Mouse (Mus musculus): ENCODE data around the gene Cdkal1. TPM values are rescaled to one million over a fixed set of nuclear protein-coding genes. Genes with fewer than 3 reads are reported as not detected.

Cdkal1 gene
- polyA plus RNA-seq, 1 experiment from 2014 or later = 35.4 TPM

DNA sequence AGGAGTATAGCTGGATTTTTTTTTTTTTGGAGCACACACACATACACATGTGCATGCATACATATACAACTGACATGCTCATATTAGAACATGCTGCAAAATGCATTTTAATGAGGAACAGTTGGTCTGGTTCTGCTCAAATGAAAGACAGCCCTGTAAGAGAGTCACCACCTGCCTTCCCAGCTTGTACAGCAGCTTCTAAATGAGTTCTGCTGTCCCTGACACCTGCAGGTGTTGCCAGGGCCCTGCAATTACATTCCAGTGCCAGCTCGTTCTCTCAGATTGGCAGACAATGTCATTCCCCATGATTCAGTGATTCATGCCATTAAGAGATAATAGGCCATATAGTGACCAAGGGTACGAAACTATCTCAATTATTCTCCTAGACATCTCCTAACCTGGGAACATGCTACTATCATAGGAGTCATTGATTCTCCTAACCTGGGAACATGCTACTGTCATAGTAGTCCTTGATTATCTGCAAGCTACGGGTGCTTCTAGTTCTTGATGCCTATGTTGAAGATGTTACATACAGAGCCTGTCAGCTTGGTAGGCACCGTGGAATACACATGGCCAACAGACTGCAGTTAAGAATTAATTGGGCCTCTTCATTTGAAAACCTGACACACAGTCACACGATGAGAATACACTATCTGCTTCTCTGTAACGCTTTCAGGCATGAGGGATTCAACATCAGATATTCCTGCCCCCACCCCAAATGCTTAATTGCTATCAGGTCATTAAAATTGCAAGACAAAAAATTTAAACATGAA lies 522.6 kb downstream of the Cdkal1 start:
- Histone ChIP-seq H3K36me3 (ENCODE audit: insufficient read depth) (peaks cover 3% of the 10 kb centered on the region; the same call in 1 of the 2 replicates), H3K4me2 (no peak overlapping the region), H3K9ac (no peak overlapping the region), H3K27me3 (ENCODE audit: insufficient read depth, low read length) (no peaks in the 10 kb centered on the region), H3K4me1 (ENCODE audit: insufficient read depth) (no peaks in the 10 kb centered on the region), H3K4me3 (ENCODE audit: low read depth, low read length) (no peak overlapping the region), H3K9me3 (ENCODE audit: low read depth, low read length) (no peaks in the 10 kb centered on the region), H3K27ac (ENCODE audit: low read depth) (no peak overlapping the region)
- no peak for DNase-seq
- ATAC-seq (ENCODE audit: insufficient read depth) = no peak
- 85% methylated on average over 6 of the region's 6 CpGs for WGBS
- TF ChIP-seq CTCF (IDR thresholded peaks at IDR 0.05; ENCODE audit: low read depth) = no peak

DNA sequence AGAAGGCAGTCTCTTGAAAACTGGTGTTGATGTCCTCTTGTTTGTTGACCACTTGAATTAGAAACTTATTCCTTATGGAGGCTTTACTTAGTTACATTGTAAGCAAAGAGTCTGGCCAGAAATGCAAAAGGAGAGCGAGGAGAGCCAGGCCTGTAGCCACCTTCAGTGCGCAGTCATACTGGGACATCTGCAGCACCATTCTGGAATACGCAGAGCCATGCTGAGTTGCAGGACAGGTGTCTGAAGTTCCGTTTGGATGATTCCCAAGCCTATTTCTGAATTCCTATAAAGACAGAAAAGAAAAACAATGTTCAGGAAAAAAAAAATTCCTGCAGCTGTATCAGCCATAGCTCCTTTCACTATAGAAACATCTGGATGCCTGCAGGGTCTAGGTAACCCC lies 529.5 kb downstream of the Cdkal1 start:
- Histone ChIP-seq H3K4me1 (ENCODE audit: insufficient read depth) (no peaks in the 10 kb centered on the region), H3K9me3 (ENCODE audit: low read depth, low read length) (no peaks in the 10 kb centered on the region), H3K4me2 (no peak overlapping the region), H3K4me3 (ENCODE audit: low read depth, low read length) (no peak overlapping the region), H3K9ac (no peak overlapping the region), H3K36me3 (ENCODE audit: insufficient read depth) (no peaks in the 10 kb centered on the region), H3K27me3 (ENCODE audit: insufficient read depth, low read length) (no peaks in the 10 kb centered on the region), H3K27ac (ENCODE audit: low read depth) (no peak overlapping the region)
- no peak for DNase-seq
- WGBS = 84% methylated on average over 4 of the region's 4 CpGs
- ATAC-seq (ENCODE audit: insufficient read depth) = no peak
- TF ChIP-seq CTCF (IDR thresholded peaks at IDR 0.05; ENCODE audit: low read depth) = no peak

DNA sequence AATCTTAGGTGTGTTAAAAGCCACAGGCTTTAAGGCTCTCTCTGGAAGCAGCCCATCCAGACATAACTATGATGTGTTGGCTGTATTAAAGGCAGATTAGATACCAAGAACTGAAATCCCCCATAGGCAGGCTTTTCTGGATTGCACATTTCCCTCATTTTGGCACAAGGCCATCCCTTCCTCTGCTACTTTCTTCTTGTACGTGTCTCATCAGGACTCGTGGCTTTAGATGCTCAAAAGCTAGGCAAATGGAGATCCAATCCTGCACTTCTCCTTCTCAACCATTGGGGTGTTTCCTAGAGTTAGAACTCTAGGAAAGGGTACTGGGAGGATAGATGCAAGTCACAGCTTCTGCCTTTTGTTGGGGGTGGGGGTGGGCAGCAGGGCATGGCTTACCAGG lies 535.1 kb downstream of the Cdkal1 start:
- 26% methylated on average over 2 of the region's 2 CpGs for WGBS
- no peak for TF ChIP-seq CTCF (IDR thresholded peaks at IDR 0.05; ENCODE audit: low read depth)
- Histone ChIP-seq H3K9me3 (ENCODE audit: low read depth, low read length) (no peaks in the 10 kb centered on the region), H3K9ac (no peak overlapping the region), H3K36me3 (ENCODE audit: insufficient read depth) (no peaks in the 10 kb centered on the region), H3K4me3 (ENCODE audit: low read depth, low read length) (no peak overlapping the region), H3K27me3 (ENCODE audit: insufficient read depth, low read length) (no peaks in the 10 kb centered on the region), H3K27ac (ENCODE audit: low read depth) (no peak overlapping the region), H3K4me1 (ENCODE audit: insufficient read depth) (no peaks in the 10 kb centered on the region), H3K4me2 (no peak overlapping the region)
- DNase-seq (peak; percentile 55), ATAC-seq (ENCODE audit: insufficient read depth) (no peak)

DNA sequence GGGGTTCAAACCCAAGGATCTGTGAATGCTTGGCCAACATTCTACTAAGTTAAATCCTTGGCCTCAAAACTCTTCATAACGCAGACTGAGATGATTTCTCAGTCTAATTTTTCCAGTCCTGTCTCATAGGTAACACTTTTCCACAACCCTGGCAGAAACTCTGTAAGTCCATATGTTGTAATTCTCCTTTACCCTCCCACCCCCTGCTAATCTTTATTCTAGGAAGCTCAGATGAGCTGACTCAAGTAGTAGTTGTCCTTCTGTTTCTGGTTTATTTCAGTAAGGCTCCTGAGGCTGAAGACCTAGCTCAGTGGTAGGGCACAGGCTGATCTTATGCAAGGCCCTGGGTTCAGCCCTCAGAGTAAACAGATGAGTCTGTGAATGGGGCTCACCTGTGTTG lies 537.8 kb downstream of the Cdkal1 start:
- no peak for TF ChIP-seq CTCF (IDR thresholded peaks at IDR 0.05; ENCODE audit: low read depth)
- no peak for DNase-seq
- no peak overlapping the region for H3K27ac ChIP-seq (ENCODE audit: low read depth)
- no peaks in the 10 kb centered on the region for H3K36me3 ChIP-seq (ENCODE audit: insufficient read depth)
- H3K9ac ChIP-seq = no peak overlapping the region
- no peaks in the 10 kb centered on the region for H3K27me3 ChIP-seq (ENCODE audit: insufficient read depth, low read length)
- H3K9me3 ChIP-seq (ENCODE audit: low read depth, low read length) = no peaks in the 10 kb centered on the region
- no peak overlapping the region for H3K4me3 ChIP-seq (ENCODE audit: low read depth, low read length)
- WGBS = 88% methylated on average over 1 of the region's 1 CpGs
- H3K4me2 ChIP-seq = no peak overlapping the region
- H3K4me1 ChIP-seq (ENCODE audit: insufficient read depth) = no peaks in the 10 kb centered on the region
- ATAC-seq (ENCODE audit: insufficient read depth) = no peak

DNA sequence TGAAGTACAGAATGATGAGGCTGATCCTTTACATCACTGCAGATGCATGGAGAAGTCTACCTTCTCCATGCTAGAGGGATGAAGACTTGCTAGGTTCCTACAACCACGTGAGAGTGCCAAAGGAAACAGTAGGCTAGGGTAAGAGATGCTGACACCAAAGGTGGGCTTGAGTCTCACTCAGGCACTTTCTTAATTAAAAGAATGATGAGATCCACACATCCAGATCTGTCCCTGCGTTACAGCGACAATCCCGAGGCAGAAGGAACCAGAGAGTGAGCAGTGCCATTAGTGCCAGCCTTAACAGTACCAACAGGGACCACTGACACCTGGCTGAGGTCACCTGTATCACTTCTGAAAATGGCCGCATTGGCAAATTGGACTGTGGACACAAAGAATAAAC lies 539.2 kb downstream of the Cdkal1 start:
- Histone ChIP-seq H3K4me1 (ENCODE audit: insufficient read depth) (no peaks in the 10 kb centered on the region), H3K9me3 (ENCODE audit: low read depth, low read length) (no peaks in the 10 kb centered on the region), H3K36me3 (ENCODE audit: insufficient read depth) (no peaks in the 10 kb centered on the region), H3K9ac (no peak overlapping the region), H3K4me3 (ENCODE audit: low read depth, low read length) (no peak overlapping the region), H3K27ac (ENCODE audit: low read depth) (no peak overlapping the region), H3K27me3 (ENCODE audit: insufficient read depth, low read length) (no peaks in the 10 kb centered on the region), H3K4me2 (no peak overlapping the region)
- DNase-seq (no peak), ATAC-seq (ENCODE audit: insufficient read depth) (no peak)
- WGBS = 87% methylated on average over 5 of the region's 5 CpGs
- no peak for TF ChIP-seq CTCF (IDR thresholded peaks at IDR 0.05; ENCODE audit: low read depth)

DNA sequence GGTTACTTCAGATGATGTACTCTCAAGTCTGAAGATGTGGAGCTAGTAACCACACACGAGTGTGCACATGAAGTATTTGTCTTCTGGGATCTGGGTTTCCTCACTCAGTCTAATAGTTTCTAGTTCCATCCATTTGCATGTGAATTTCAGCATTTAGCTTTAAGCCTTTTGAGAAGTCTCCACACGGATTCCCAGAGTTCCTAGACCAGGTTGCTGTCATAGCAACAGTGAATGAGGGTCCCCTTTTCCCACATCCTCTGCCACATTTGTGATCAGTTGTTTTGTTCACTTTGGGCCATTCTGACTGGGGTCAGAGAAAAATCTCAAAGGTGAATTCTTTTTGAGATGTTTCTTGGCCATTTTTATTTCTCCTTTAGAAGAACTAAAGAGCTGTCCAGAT lies 543.4 kb downstream of the Cdkal1 start:
- WGBS = 59% methylated on average over 2 of the region's 2 CpGs
- H3K9me3 ChIP-seq (ENCODE audit: low read depth, low read length) = no peaks in the 10 kb centered on the region
- no peak overlapping the region for H3K4me2 ChIP-seq
- no peak overlapping the region for H3K27ac ChIP-seq (ENCODE audit: low read depth)
- no peaks in the 10 kb centered on the region for H3K36me3 ChIP-seq (ENCODE audit: insufficient read depth)
- H3K27me3 ChIP-seq (ENCODE audit: insufficient read depth, low read length) = no peaks in the 10 kb centered on the region
- DNase-seq (no peak), ATAC-seq (ENCODE audit: insufficient read depth) (no peak)
- no peak overlapping the region for H3K4me3 ChIP-seq (ENCODE audit: low read depth, low read length)
- TF ChIP-seq CTCF (IDR thresholded peaks at IDR 0.05; ENCODE audit: low read depth) = no peak
- H3K4me1 ChIP-seq (ENCODE audit: insufficient read depth) = no peaks in the 10 kb centered on the region
- no peak overlapping the region for H3K9ac ChIP-seq

DNA sequence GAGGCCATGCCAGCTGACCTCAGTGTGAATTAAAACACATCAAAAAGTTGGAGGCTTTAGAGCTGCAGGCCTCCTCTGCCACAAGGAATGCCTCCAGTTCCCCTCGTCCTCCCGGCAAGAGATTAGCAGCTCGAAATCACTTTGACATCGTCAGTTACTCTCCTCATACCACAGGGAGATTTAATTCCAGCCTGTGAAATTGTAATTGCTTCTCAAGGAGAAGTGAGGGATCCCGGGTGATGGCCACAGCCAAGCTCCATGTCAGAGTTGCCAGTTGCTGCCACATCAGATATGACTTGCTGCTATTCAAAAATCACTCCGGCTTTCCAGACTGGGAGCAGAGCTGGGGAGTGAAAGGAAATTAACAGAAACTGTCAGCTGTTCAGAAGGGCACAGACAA lies 548.1 kb downstream of the Cdkal1 start:
- DNase-seq (no peak), ATAC-seq (ENCODE audit: insufficient read depth) (no peak)
- Histone ChIP-seq H3K36me3 (ENCODE audit: insufficient read depth) (no peaks in the 10 kb centered on the region), H3K9me3 (ENCODE audit: low read depth, low read length) (no peaks in the 10 kb centered on the region), H3K4me1 (ENCODE audit: insufficient read depth) (no peaks in the 10 kb centered on the region), H3K4me2 (no peak overlapping the region), H3K27me3 (ENCODE audit: insufficient read depth, low read length) (no peaks in the 10 kb centered on the region), H3K27ac (ENCODE audit: low read depth) (no peak overlapping the region), H3K4me3 (ENCODE audit: low read depth, low read length) (no peak overlapping the region), H3K9ac (no peak overlapping the region)
- TF ChIP-seq CTCF (IDR thresholded peaks at IDR 0.05; ENCODE audit: low read depth) = no peak
- 40% methylated on average over 6 of the region's 6 CpGs for WGBS

All from lung, embryonic 14.5 days (tissue).